Mouse (Mus musculus) hindbrain, embryonic 12.5 days (tissue): ENCODE results near the gene Rhbdd2. TPM values are rescaled to one million over a fixed set of nuclear protein-coding genes. Genes with fewer than 3 reads are reported as not detected.
"Not testable (repeated sequence)": the region's sequence is repeated elsewhere in the genome, so short reads cannot be mapped to it uniquely, and the experiment has no call there.

Experiments
- ATAC-seq: fragments of 200-750 bp; cut with Nextera tagmentation; 2 replicates; pipeline ENCODE4 v1.8.0; 2017; ENCODE audit warnings: moderate TSS enrichment; ENCODE audit not compliant: low FRiP score
- H3K27ac ChIP-seq: fragments of 300-500 bp; sonication (generic); 2 replicates; pipeline ENCODE4 v1.5.1; 2016; ENCODE audit warnings: mild to moderate bottlenecking
- H3K27me3 ChIP-seq: fragments of 300-500 bp; sonication (generic); 2 replicates; pipeline ENCODE4 v1.6.1; 2016; ENCODE audit warnings: mild to moderate bottlenecking
- H3K36me3 ChIP-seq: fragments of 300-500 bp; sonication (generic); 2 replicates; pipeline ENCODE4 v1.6.1; 2016; ENCODE audit warnings: mild to moderate bottlenecking
- H3K4me1 ChIP-seq: fragments of 300-500 bp; sonication (generic); 2 replicates; pipeline ENCODE4 v1.6.1; 2016
- H3K4me2 ChIP-seq: fragments of 300-500 bp; sonication (generic); replicated peaks from 2 replicates; pipeline ENCODE4 v1.6.1; 2016; ENCODE audit warnings: mild to moderate bottlenecking
- H3K4me3 ChIP-seq: fragments of 300-500 bp; sonication (generic); 2 replicates; pipeline ENCODE4 v1.5.1; 2016; ENCODE audit warnings: mild to moderate bottlenecking
- H3K9ac ChIP-seq: fragments of 300-500 bp; sonication (generic); 2 replicates; pipeline ENCODE4 v1.6.1; 2016; ENCODE audit warnings: mild to moderate bottlenecking, moderate library complexity
- H3K9me3 ChIP-seq: fragments of 300-500 bp; sonication (generic); replicated peaks from 2 replicates; pipeline ENCODE4 v1.6.1; 2016; ENCODE audit warnings: mild to moderate bottlenecking
- WGBS: fragments of 180-500 bp; shearing (Covaris S2); methylation state at CpG from one replicate; pipeline ENCODE4 v1.1.7; 2016; 5-methylcytosine and 5-hydroxymethylcytosine counted together
- polyA plus RNA-seq: library from polyadenylated mRNA; unstranded; fragments of >200 nt; fragmentation: Nextera tagmentation; extraction: Ambion mirVana; gene quantifications from 2 replicates; pipeline ENCODE4 v1.2.1, GENCODE M21; 2016

The Rhbdd2 gene
- 65.2 and 70.0 TPM in 2 replicates for polyA plus RNA-seq

DNA sequence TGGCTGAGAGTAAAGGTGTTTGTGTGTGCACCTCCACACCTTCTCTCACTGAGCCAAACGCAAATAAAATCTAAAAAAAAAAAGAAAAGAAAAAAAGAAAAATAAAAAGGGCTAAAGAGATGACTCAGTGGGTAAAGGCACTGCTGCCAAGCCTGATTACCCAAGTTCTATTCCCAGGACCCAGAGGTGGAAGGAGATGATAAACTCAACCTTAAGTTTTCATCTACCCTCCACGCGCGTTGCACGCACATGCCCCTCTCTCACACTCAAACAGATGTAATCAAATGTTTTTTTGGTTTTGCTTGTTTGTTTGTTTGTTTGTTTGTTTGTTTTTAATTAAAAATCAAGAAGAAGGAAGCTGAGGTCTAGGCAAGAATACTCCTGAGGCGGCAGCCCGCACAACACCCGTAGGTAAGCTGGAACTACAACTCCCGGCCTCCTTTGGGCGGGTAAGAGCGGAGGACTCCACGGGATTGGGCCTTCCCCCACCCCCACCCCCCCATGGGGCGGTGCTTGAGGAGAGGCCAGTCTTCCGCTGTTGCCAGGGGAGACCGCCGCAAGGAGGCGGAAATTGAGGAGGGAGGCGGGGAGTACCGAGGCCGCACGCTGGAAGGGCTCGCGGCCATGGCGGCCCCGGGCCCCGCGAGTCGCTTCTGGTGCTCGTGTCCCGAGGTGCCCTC lies at the start of gene Rhbdd2:
Gene Rhbdd2, plus strand, starts transcription at position 502 of the 680 bp plus-strand sequence.
- no peaks in the 10 kb centered on the region for H3K27me3 ChIP-seq
- peak; percentile 99 for ATAC-seq
- H3K36me3 ChIP-seq = peaks cover 21% of the 10 kb centered on the region
- peaks cover 12% of the 10 kb centered on the region for H3K4me1 ChIP-seq
- peak within 1 kb of the TSS; percentile 90 for H3K9ac ChIP-seq
- no peaks in the 10 kb centered on the region for H3K9me3 ChIP-seq
- peak within 1 kb of the TSS; percentile 79 for H3K4me2 ChIP-seq
- peak within 1 kb of the TSS; percentile 92 for H3K27ac ChIP-seq
- H3K4me3 ChIP-seq = peak within 1 kb of the TSS; percentile 79
- 21% methylated on average over 17 of the region's 30 CpGs for WGBS

DNA sequence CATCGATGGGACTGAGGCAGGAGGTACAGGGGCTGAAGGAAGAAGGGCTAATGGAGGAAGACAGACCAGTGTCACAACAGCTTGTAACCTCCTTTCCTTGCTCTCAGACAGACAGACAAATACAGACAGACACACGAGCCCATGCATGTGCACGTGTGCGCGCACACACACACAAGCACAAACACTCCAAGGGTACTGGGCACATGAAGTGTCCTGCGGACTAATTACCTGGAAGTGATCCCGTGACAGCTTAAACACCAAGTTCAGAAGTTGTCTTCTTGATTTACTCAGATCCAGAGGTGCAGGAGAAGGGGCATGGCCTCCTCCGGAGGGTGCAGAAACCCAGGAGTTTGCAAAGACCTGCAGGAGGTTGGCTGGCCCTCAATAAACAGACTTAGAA lies 46.7 kb upstream of the Rhbdd2 start:
- H3K36me3 ChIP-seq = no peaks in the 10 kb centered on the region
- H3K27me3 ChIP-seq = no peaks in the 10 kb centered on the region
- no peaks in the 10 kb centered on the region for H3K4me1 ChIP-seq
- ATAC-seq = no peak
- H3K27ac ChIP-seq = no peak overlapping the region
- 87% methylated on average over 8 of the region's 8 CpGs for WGBS
- no peaks in the 10 kb centered on the region for H3K9me3 ChIP-seq
- H3K9ac ChIP-seq = no peak overlapping the region
- H3K4me3 ChIP-seq = no peak overlapping the region
- no peak overlapping the region for H3K4me2 ChIP-seq

DNA sequence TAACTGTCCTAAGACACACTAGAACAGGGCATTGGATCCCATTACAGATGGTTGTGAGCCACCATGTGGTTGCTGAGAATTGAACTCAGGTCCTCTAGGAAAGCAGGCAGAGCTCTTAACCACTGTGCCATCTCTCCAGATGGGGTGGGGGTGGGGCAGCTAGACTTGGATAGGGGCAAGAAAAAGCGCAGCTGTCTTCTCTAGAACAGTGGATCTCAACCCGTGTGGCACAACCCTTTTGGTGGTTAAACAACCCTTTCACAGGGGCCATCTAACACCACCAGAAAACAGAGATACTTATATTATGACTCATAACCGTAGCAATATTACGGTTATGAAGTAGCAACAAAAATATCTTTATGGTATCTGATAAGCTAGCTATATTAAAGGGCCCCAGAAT lies 44.7 kb upstream of the Rhbdd2 start:
- H3K9ac ChIP-seq = no peak overlapping the region
- H3K9me3 ChIP-seq = 0 out of 2 replicates have a peak, but pooled peaks cover 6% of the 10 kb centered on the region
- H3K27me3 ChIP-seq = no peaks in the 10 kb centered on the region
- no peaks in the 10 kb centered on the region for H3K36me3 ChIP-seq
- no peak overlapping the region for H3K4me2 ChIP-seq
- 85% methylated on average over 4 of the region's 4 CpGs for WGBS
- H3K27ac ChIP-seq = no peak overlapping the region
- no peak overlapping the region for H3K4me3 ChIP-seq
- H3K4me1 ChIP-seq = no peaks in the 10 kb centered on the region
- no peak for ATAC-seq

DNA sequence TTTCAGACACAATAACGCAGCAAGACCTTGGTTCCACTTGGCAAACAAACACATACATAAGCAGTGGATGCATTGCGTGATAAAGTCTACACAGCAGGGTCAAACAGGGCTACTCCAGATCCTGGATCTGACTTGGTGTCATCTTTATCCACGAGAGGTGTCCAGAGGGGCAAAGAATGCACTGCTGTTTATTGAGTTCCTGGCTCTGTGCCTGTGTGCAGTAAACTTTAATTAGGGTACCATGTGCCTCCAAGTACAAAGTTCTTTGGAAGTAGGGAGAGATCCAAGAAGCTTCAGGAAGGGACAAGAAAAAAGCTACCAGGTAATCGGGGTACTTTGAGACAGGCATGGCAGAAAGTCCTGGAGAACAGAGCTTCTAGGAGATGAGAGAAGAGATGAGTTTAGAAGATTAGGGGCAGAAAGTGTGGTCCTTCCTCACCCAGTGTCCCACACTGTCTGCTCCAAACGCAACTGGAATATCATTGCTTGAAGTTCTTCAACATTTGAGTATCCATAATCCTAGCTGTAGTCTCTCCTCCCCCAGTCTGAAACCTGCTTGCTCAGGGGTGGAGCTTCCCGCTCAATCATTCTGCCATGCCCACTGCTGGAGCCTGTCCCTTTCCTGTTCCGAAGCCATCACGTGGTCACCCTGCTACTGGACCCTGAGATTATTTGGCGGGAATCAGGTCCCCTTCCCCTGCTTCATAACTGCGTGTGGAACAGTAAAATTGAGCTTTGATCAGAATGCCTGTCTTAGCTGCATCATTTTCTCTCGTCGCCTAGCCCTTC lies 42.2 kb upstream of the Rhbdd2 start:
- ATAC-seq = no peak
- no peak overlapping the region for H3K4me2 ChIP-seq
- no peaks in the 10 kb centered on the region for H3K27me3 ChIP-seq
- H3K4me3 ChIP-seq = no peak overlapping the region
- no peaks in the 10 kb centered on the region for H3K4me1 ChIP-seq
- no peak overlapping the region for H3K9ac ChIP-seq
- WGBS = 82% methylated on average over 12 of the region's 12 CpGs
- H3K27ac ChIP-seq = no peak overlapping the region
- no peaks in the 10 kb centered on the region for H3K36me3 ChIP-seq
- 0 out of 2 replicates have a peak, but pooled peaks cover 6% of the 10 kb centered on the region for H3K9me3 ChIP-seq

DNA sequence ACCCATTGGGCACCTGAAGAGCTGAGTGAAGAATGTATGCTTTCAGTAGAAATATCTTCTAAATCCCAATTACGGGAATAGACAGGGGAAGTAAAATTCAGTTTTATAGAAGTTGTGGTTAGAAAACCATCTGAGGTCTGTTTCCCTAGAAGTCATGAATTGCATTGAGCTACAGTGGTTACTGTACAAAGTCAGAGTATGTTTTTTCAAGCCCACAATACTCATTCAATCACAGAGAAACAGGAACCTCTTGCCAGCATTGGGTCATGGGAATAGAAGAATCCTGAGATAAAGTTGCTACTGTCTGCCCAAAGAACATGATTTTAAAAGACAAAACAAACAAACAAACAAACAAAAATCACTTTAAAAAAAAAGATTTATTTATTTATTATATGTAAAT lies 27.8 kb upstream of the Rhbdd2 start:
- not testable (repeated sequence) for H3K4me1 ChIP-seq, H3K4me3 ChIP-seq, H3K27ac ChIP-seq, H3K36me3 ChIP-seq, H3K4me2 ChIP-seq, H3K27me3 ChIP-seq, H3K9ac ChIP-seq, ATAC-seq
- WGBS = no CpG with 5 or more reads among the region's 1 CpGs
- peaks cover 11% of the 10 kb centered on the region for H3K9me3 ChIP-seq

DNA sequence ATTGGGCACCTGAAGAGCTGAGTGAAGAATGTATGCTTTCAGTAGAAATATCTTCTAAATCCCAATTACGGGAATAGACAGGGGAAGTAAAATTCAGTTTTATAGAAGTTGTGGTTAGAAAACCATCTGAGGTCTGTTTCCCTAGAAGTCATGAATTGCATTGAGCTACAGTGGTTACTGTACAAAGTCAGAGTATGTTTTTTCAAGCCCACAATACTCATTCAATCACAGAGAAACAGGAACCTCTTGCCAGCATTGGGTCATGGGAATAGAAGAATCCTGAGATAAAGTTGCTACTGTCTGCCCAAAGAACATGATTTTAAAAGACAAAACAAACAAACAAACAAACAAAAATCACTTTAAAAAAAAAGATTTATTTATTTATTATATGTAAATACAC lies 25.7 kb upstream of the Rhbdd2 start:
- H3K9me3 ChIP-seq = peaks cover 11% of the 10 kb centered on the region
- H3K9ac ChIP-seq, H3K4me3 ChIP-seq, H3K4me1 ChIP-seq, H3K27me3 ChIP-seq, H3K27ac ChIP-seq, H3K36me3 ChIP-seq, ATAC-seq, H3K4me2 ChIP-seq: not testable (repeated sequence)
- no CpG with 5 or more reads among the region's 1 CpGs for WGBS

DNA sequence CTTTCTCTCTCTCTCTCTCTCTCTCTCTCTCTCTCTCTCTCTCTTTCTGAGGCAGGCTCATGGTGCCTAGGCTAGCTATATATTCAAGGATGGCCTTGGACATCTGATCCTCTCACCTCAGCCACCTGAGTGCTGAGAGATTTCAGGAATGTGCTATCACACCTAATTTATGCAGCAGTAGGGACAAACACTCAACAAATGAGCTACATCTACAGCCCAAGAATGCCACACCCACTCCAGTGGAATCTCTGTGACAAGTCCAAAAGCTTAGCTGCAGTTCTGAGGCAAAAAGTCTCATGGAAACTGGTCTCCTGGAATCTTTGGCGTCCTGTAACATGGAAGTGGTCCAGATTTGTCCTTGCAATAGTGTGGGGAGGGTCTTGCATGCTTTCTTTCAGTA lies 24.8 kb upstream of the Rhbdd2 start:
- no peaks in the 10 kb centered on the region for H3K27me3 ChIP-seq
- ATAC-seq = no peak
- no peak overlapping the region for H3K27ac ChIP-seq
- H3K9ac ChIP-seq = no peak overlapping the region
- 40% methylated on average over 1 of the region's 1 CpGs for WGBS
- H3K4me3 ChIP-seq = no peak overlapping the region
- no peaks in the 10 kb centered on the region for H3K4me1 ChIP-seq
- no peak overlapping the region for H3K4me2 ChIP-seq
- no peaks in the 10 kb centered on the region for H3K36me3 ChIP-seq
- H3K9me3 ChIP-seq = peaks cover 9% of the 10 kb centered on the region

DNA sequence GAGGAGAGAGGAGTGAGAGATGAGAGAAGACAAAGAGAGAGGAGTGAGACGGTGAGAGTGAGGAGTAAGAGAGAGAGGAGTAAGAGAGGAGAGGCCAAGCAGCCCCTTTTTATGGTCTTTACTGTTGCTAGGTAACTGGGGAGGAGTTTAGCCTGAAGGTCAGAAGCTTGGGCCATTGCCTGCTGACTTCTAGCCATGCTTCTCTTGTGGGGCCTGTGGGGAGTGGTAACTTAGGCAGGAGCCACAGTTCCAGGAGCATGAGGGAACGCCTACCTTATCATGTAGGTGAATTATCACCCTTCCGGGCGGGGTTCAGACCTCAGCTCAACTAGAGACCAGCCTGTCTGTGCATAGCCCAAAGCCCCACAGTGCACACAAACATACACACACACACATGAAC lies 22.6 kb upstream of the Rhbdd2 start:
- Histone ChIP-seq H3K27me3 (no peaks in the 10 kb centered on the region), H3K9ac (no peak overlapping the region), H3K4me3 (no peak overlapping the region), H3K9me3 (0 out of 2 replicates have a peak, but pooled peaks cover 3% of the 10 kb centered on the region), H3K36me3 (no peaks in the 10 kb centered on the region), H3K4me1 (no peaks in the 10 kb centered on the region), H3K4me2 (no peak overlapping the region), H3K27ac (no peak overlapping the region)
- no peak for ATAC-seq
- 76% methylated on average over 4 of the region's 4 CpGs for WGBS

DNA sequence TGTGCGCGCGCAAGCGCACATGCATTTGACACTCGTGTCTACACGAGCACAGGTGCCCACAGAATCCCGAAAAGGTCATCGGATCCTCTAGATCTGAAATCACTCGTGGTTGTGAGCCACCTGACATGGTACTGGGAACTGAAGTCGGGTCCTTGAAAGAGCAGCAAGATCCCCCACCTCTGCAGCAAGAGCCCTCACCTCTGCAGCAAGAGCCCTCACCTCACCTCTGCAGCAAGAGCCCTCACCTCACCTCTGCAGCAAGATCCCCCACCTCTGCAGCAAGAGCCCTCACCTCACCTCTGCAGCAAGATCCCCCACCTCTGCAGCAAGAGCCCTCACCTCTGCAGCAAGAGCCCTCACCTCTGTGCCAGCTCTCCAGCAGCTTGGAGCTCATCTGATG lies 12.7 kb upstream of the Rhbdd2 start:
- not testable (repeated sequence) for H3K27me3 ChIP-seq, ATAC-seq, H3K36me3 ChIP-seq, H3K4me2 ChIP-seq, H3K4me1 ChIP-seq, H3K27ac ChIP-seq, H3K9ac ChIP-seq, H3K9me3 ChIP-seq, H3K4me3 ChIP-seq
- WGBS = 89% methylated on average over 10 of the region's 10 CpGs

DNA sequence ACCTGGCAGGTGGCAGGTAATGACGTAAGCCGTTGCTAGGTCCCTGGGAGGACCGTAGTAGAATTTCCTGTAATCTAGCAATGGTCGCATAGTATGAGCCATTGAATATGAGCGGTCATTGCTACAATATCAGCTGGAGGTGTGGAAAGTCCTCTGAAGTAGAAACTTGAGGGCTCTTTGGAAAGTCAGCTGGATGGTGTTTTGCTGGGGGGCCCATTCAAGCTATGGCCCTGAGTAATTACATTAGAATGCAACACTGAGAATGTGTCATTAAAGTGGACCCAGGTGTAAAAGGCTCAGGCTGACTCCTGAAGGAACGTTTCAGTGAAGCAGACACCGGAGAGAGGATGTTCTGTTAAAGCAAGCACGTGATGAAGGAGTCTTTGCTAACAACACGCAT lies 11.9 kb upstream of the Rhbdd2 start:
- no peaks in the 10 kb centered on the region for H3K36me3 ChIP-seq
- ATAC-seq = no peak
- 88% methylated on average over 9 of the region's 9 CpGs for WGBS
- no peak overlapping the region for H3K27ac ChIP-seq
- no peak overlapping the region for H3K9ac ChIP-seq
- H3K9me3 ChIP-seq = no peaks in the 10 kb centered on the region
- no peak overlapping the region for H3K4me3 ChIP-seq
- H3K4me1 ChIP-seq = no peaks in the 10 kb centered on the region
- no peak overlapping the region for H3K4me2 ChIP-seq
- H3K27me3 ChIP-seq = no peaks in the 10 kb centered on the region

DNA sequence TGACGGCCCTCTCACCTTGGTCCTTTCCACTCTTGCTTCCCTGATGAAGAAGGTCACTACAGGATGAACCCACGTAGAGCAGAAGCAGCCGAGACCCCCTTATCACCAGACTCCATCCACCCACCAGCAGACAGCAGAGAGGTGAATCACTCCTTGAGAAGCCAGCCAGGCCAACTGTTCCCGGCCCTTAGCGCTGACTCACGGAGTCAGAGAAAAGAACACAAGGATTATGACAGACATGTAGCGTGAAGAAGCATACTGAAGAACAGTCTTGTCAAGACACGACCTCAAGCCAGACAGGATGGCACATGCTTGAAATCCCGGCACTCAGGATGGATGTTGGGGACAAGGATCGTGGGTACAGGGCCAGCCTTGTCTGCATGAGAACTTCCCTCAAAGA lies 10.7 kb upstream of the Rhbdd2 start:
- no peaks in the 10 kb centered on the region for H3K9me3 ChIP-seq
- 87% methylated on average over 10 of the region's 10 CpGs for WGBS
- H3K4me3 ChIP-seq = no peak overlapping the region
- H3K9ac ChIP-seq = no peak overlapping the region
- H3K36me3 ChIP-seq = no peaks in the 10 kb centered on the region
- no peaks in the 10 kb centered on the region for H3K27me3 ChIP-seq
- no peak overlapping the region for H3K27ac ChIP-seq
- no peak overlapping the region for H3K4me2 ChIP-seq
- ATAC-seq = no peak
- no peaks in the 10 kb centered on the region for H3K4me1 ChIP-seq

DNA sequence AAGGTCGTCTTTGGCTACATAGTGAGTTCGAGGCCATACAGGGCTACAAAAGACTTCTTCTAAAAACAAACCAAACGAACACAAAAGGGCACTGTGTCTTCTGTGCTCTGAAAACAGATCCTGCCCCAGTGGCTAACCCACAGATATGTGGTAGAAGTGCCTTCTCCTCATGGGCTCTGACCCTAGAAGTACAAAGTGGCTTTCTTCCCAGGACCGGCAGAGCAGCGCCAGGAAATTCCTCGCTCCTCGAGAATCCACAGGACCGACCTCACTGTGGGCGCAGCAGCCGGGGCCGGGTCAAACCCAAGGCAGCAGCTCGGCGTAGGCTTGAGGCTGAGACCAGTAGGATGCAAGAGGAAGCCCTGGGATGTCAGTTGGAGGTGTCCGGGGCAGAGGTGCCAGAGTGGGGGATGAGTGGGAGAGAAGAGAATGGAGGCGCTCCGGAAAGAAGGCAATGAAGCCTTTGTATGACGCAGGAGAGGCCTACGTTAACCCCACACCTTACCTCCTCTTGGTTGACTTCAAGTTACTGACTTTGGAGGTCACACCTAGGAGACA lies 9.3 kb upstream of the Rhbdd2 start:
- H3K36me3 ChIP-seq = no peaks in the 10 kb centered on the region
- ATAC-seq = no peak
- WGBS = 72% methylated on average over 18 of the region's 18 CpGs
- H3K27ac ChIP-seq = no peak overlapping the region; the same call in 1 of the 2 replicates
- H3K4me2 ChIP-seq = no peak overlapping the region
- H3K9ac ChIP-seq = no peak overlapping the region
- H3K4me1 ChIP-seq = no peaks in the 10 kb centered on the region
- no peaks in the 10 kb centered on the region for H3K9me3 ChIP-seq
- no peak overlapping the region for H3K4me3 ChIP-seq
- H3K27me3 ChIP-seq = no peaks in the 10 kb centered on the region
